ENCODE assay signal across 8 mouse cellular contexts in the genomic region with DNA sequence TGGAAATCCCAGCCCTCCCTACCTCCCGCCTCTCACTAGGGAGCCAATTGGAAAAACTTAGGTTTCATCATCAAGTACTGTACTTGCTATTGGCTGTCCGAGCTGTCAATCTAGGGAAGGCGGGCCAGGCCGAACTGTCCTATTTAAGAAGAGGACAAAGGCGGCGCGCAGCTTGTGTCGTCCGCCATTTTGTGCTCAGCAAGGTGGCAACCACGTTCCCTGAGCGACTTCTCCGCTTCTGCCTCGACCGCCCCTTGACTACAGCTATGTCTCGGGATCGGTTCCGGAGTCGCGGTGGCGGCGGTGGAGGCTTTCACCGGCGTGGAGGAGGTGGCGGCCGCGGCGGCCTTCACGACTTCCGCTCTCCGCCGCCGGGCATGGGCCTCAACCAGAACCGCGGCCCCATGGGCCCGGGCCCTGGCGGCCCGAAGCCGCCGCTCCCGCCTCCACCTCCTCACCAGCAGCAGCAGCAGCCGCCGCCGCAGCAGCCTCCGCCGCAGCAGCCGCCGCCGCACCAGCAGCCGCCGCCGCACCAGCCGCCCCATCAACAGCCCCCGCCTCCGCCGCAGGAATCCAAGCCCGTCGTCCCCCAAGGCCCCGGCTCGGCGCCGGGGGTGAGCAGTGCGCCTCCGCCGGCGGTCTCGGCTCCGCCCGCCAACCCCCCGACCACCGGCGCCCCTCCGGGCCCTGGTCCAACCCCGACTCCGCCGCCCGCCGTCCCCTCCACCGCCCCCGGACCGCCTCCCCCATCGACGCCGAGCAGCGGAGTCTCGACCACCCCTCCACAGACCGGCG. TPM values are rescaled to one million over a fixed set of nuclear protein-coding genes. Genes with fewer than 3 reads are reported as not detected.
DNase-seq lines count a peak whose midpoint lies in the region; ATAC-seq lines count a peak whose summit lies in the region.

TSS of gene Sfpq (plus strand) at position 174 of the 795 bp plus-strand sequence.

- peaks cover 17% of the 10 kb centered on the region for H3K4me1 ChIP-seq in lung, embryonic 16.5 days (replicated peaks; ENCODE audit: control insufficient read depth, insufficient read depth, low read length)

- no peaks in the 10 kb centered on the region for H3K9me3 ChIP-seq in lung, embryonic 16.5 days (ENCODE audit: control insufficient read depth, low read length)

- H3K4me2 ChIP-seq in lung, embryonic 16.5 days (ENCODE audit: low read depth, low read length): peak within 1 kb of the TSS; percentile 69

- peaks cover 17% of the 10 kb centered on the region for H3K36me3 ChIP-seq in lung, embryonic 16.5 days (ENCODE audit: control insufficient read depth, insufficient read depth, low read length)

- DNase-seq in MEL-GATA-1-ER (ENCODE audit: extremely low read depth, low read depth): peak; percentile 99
- DNase-seq in cerebellum, adult 8-10 months: peak; percentile 100
- peak; percentile 99 for DNase-seq in forelimb bud, embryonic 11.5 days (ENCODE audit: low read depth, low spot score)
- peak; percentile 100 for DNase-seq in layer of hippocampus, adult 9-10 months (ENCODE audit: low spot score)
- peak; percentile 100 for DNase-seq in ovary, postnatal 10 days (ENCODE audit: low spot score)
- peak; percentile 98 to 99 for DNase-seq in thymus, postnatal 10 days (ENCODE audit: low spot score in 2 of 2)

- H3K4me3 ChIP-seq in lung, embryonic 16.5 days (ENCODE audit: low read length): peak within 1 kb of the TSS; percentile 83

- under 1% methylated on average over 55 of the region's 87 CpGs for WGBS in lung, embryonic 16.5 days

- no peaks in the 10 kb centered on the region for H3K27me3 ChIP-seq in lung, embryonic 16.5 days (ENCODE audit: control insufficient read depth, insufficient read depth, low read depth, low read length)

- peak; percentile 89 to 94 for ATAC-seq in hematopoietic stem cell, adult 5-6 weeks (replicated peaks in 1 of 2; ENCODE audit: insufficient read depth in 1 of 2, low FRiP score in 2 of 2, low TSS enrichment in 1 of 2, low read depth in 1 of 2, poor library complexity in 2 of 2, severe bottlenecking in 2 of 2)
- peak; percentile 97 for ATAC-seq in lung, embryonic 16.5 days (ENCODE audit: low read depth)

- peak within 1 kb of the TSS; percentile 98 for H3K27ac ChIP-seq in lung, embryonic 16.5 days (ENCODE audit: low read length)

- H3K9ac ChIP-seq in lung, embryonic 16.5 days (ENCODE audit: low read length): peak within 1 kb of the TSS; percentile 99

RNA-seq across cellular contexts. Expression of gene Sfpq, which starts in this region (rescaled TPM):
- 1,035 and 1,123 TPM in 2 replicates for total RNA-seq in hematopoietic stem cell, adult 5-6 weeks (2017)
- 67.1 and 68.2 TPM in 2 replicates for polyA plus RNA-seq in lung, embryonic 16.5 days (2015; fragmentation: Nextera tagmentation; extraction: Ambion mirVana)

Comparison
In these comparisons a context has a peak if more than half of its experiments do, and no peak if none do; other contexts are left out.
1. Peak in every context shown above with its lines: DNase-seq, ATAC-seq, H3K4me3 ChIP-seq and H3K27ac ChIP-seq.